Mouse (Mus musculus): ENCODE results near the gene Nxpe2.

The Nxpe2 gene

DNA sequence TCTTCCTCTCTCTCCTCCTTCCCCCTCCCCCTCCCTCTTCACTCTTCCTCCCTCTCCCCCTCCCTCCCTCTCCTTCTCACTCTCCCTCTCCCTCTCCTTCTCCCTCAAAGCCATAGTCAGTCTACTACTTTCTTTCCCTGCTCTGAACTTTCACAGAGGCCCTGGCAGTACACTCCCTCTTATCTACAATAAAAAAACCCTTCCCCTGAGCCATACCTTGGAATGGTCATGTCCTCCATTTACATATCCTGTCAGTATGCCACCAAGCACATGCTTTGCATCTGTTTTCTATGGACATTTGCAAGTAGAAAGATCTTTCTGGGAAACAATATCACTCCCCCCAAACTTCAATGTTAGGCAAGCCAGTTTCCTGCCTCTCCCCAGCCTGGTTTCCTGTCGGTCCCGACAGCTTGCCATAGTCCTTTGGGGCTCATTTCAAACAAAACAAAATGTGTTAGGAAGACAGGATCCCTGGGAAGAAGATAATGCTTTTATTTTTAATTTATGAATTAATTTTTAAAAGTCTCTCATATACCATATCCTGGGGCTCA, at the start of gene Nxpe2:
Gene Nxpe2, minus strand, starts transcription at position 307 of the 551 bp plus-strand sequence.
- DNase-seq: no peak

DNA sequence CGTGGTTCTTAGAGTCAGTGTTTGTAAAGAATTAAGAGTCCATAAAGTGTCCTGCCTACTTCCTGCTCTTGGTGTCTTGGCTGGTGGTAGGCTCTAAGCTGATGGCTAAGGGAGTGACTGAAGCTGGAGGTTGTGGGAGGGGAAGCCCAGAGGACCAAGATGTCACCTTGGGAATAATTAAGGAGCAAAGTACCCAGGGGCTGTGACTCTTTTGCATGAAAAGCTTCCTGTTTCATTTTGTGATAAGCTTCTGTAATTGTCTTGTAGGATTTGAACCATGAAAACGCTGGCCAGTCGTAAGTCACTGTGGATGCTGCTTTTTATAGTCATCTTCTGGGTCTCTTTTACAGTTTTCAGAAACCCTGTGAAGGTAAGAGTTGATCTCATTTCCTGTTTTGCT, 36.7 kb upstream of the Nxpe2 start:
- DNase-seq: no peak

DNA sequence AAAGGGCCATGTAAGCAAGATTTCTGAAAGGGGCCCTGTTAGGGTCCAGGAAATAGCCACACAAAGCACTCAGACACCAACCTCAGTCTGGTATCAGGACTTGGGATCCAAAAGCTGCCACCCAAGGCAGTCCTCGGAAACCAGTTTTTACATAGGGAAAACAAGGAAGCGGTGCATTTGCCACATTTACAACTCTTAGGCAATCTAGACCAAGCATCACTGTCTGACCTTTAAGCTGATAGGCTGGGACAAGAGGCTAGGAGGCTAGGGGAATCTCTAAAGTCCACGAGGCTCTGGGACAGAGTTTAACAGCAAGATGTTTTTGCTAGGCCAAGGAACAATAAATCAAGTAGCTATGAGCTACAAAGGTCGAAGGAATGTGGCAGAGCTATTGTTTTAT, 35.2 kb upstream of the Nxpe2 start:
- DNase-seq: no peak

- no peak for DNase-seq
These were observed 21.1 kb upstream of the Nxpe2 start for GRCm38 (mm10) chr9:48374357-48374756.

GRCm38 (mm10) chr9:48373232-48373878, 20.1 kb upstream of the Nxpe2 start:
- no peak for DNase-seq

DNA sequence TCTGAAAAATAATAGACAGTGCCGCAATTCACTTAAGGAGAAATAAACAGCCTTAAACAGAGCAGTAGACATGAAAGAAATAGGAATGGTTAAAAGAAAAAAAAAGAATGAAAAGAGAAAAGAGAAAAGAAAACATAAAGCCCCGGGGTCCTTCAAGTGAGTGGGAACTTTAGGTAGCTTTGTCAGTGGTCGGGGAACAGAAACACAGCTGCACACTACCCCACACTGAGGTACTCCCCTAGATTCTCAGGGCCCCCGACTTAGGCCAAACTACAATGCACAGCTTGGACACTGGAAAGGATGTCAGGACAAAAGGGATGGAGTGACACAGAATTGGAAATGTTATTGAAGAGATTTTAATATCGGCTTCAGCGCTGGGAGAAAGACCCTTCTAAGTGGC, 9.5 kb upstream of the Nxpe2 start:
- no peak for DNase-seq

- no peak for DNase-seq
These were observed 8.8 kb upstream of the Nxpe2 start for GRCm38 (mm10) chr9:48361815-48362631.

- DNase-seq: no peak
These were observed 7.6 kb upstream of the Nxpe2 start for GRCm38 (mm10) chr9:48360826-48361225.

GRCm38 (mm10) chr9:48357097-48357496, 3.8 kb upstream of the Nxpe2 start:
- DNase-seq: no peak

- peak; percentile 54 to 80 for DNase-seq
These were observed 1.5 kb upstream of the Nxpe2 start for GRCm38 (mm10) chr9:48354793-48355192.

DNA sequence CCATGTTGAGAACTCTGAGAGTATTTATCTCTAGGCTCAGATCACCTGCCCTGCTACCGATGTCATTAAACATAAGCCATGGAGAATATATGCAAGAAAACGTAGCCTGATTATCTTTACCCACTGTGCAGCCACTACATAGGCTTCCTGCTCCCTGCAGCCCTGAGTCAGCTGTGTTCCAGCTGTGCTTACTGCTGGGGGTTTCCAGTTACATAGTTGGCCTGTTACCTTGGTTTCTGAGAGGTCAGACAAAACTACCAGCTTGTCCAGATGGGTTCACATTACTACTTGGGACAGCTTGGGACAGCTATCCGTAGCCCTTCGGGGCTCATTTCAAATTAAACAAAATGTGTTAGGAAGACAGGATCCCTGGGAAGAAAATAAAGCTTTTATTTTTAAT, 868 bp upstream of the Nxpe2 start:
- no peak for DNase-seq

DNA sequence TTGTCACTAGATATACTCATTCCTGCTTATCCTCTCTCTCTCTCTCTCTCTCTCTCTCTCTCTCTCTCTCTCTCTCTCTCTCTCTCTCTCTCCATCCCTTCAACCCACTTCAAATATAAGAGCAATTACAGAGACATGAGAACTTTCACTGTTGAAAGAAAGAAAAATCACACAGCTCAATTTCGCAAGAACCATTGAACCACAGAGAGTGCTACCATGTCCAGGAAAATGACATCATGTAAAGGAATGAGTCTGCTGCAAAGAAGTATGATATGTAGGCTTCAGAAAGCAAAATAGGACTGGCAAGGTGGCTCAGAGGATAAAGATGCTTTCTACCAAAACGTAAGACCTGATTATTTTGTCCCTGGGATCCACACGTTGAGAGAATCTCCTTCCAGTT, 7.4 kb downstream of the Nxpe2 start:
- DNase-seq: no peak

DNA sequence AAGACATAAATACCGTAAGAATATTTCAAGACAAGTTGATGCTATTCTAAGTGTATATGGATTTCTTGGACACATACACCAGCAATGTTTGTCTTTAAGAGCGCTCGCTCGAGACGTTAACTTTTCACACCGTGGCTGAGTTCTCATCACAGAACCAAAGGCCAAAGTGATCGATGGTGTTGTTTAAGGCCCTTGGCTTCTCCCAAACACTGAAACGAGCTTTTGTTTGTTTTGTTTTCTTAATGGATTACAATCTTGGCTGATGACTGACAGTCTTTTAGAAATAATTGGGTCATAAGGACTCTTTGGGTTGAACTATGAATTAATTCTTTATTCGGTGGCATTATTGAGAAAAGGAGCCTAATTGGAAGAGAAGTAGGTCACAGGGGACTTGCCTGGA, 7.8 kb downstream of the Nxpe2 start:
- no peak for DNase-seq

DNA sequence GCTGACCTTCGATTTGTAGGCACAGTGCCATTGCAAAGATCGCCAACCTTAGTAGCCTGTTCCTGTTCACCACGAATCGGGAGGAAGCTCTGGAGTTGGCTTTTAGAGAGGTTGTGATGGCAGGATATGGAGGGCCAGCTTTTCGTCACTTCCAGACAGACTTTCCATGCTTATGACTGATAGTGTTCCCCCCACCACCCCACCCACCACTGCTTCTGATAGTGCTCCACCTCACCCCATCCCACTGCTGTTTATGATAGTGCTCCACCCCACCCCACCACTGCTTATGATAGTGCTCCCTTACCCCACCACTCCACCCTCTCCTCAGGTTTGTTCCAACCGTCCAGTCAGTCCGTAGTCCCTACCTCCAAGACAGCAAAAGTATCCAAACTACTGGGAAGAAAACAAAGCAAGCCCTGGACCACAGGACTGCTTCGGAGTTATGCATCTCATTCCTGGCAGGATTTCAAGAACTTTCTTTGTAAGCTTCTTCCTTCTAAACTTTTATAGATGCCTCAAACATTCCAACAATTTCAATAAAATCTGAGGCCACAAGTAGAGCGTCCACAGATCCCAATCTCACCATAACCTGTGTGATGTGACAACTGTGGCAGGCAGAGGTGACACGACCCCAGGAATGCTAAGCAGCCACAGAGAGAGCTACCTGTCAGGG, 12.4 kb downstream of the Nxpe2 start:
- no peak for DNase-seq

DNA sequence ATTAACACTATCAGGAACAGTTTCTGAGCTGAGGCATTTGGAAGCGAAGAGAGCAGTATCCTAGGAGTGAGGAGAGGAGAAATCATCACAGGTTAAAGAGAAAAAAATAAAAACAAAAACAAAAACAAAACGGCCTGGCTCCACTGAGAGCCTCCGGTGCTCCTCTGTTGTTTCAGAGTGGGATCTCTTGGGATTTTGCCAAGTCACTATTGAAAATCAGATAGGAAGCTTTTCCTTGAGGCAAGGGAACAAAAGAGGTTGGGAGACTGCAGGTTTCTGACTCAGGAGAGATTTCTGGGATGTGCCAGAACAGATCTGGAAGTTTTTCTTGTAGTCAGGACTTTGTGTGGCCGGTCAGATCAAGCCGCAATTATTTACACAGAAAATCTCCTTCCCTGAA, 13.7 kb downstream of the Nxpe2 start:
- DNase-seq: no peak

DNA sequence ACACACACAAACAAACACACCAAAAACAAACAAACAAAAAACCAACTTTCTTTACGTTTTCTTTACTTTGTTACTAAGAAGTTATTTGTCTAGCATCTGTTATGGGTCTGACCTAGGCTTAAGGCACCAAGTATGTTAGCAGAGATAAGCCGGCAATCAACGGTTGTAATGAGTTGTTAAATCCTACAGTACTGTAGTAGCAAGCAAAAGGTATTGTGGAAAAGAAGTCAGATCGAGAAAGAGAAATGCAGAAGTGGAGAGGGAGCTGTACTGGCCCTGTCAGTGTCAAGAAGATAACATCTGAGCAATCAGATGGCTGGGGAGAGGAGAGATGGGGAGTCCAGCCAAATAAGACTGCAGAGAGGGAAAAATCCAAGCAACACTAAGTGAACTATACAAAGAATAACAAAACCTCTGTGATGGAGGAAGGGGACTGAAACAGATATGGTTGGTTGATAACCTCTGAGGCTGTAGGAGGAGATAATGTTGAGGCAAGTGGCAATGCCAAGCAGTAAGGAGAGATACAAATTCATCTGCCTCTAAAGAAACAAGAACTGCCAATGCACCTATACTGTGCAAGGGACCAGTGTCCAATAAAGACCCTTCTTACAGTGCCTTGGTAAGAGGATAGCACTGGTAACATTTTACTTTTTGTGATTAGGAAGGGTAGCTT, 14.3 kb downstream of the Nxpe2 start:
- no peak for DNase-seq

GRCm38 (mm10) chr9:48329597-48329996, 23.7 kb downstream of the Nxpe2 start:
- no peak for DNase-seq

- DNase-seq: peak in 1 of 2 experiments; percentile 8
These were observed 26.9 kb downstream of the Nxpe2 start for GRCm38 (mm10) chr9:48326338-48326737.

GRCm38 (mm10) chr9:48315825-48316224, 37.4 kb downstream of the Nxpe2 start:
- no peak for DNase-seq

DNA sequence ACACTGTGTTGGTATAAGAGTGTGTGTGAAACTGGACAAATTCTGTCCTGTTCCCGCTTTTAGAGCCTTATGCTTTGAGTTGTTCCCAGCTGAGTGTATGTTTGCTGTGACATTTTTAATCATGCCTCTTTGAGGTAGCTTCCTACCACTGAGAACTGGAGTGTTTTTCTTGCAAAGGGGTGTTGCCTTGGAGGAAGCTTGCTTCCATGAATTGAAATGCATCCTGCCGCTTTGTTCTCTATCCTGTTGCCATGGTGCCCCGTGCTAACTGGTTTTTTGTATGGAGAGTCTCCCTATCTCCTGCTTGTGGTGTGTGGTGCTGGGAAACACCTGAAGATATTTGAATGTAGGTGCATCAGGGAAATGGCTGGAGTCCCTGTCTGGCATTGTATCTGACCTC, 39.1 kb downstream of the Nxpe2 start:
- DNase-seq: peak; percentile 17 to 24

DNA sequence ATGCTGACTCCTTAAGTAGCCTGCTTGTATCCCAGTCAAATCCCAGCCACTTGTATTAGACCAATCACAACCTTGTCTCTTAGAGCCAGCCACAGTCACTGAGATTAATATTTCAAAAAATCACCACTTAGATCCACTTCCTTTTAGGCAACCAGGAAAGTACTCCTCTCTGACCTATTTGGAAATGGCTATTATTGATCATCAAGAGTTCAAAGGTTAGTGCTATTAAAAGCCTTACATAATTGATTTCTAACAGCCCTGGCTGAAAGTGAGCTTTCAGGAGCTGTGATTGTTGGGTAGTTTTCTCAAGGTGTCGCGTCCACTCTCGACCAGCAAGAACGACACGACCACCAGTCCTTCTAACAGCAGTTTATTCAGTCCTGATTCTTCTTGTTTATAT, 42.0 kb downstream of the Nxpe2 start:
- no peak for DNase-seq

DNA sequence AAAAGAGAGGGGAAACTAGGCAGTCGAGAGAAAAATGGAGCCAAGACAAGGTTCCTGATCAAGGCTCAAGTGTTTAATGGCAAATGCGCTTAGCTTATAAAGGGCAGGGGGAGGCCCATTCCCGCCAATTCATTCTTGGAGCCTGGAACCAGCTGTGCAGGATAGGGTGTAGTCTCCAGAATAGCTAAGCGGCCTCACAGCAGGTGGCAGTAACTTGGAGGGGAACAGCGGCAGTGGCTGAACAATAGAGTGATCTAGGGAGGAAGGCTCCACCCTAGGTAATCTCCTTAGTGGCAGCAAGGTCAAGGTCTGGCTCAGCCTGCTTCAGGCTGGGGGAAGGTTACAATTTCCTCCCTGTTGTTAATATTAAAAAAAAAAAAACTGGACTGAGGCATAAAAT, 49.7 kb downstream of the Nxpe2 start:
- DNase-seq: peak; percentile 10 to 12

GRCm38 (mm10) chr9:48298983-48299382, 54.3 kb downstream of the Nxpe2 start:
- DNase-seq: no peak

Measured in kidney, adult 8-10 months (tissue).